Mouse (Mus musculus) hindbrain, embryonic 13.5 days (tissue): Measurements from ENCODE around the gene Mob3a. TPM values are rescaled to one million over a fixed set of nuclear protein-coding genes. Genes with fewer than 3 reads are reported as not detected.

Experiments used
- ATAC-seq: fragments of 200-750 bp; cut with Nextera tagmentation; 2 replicates; pipeline ENCODE4 v1.8.0; 2017; ENCODE audit warnings: moderate TSS enrichment; ENCODE audit not compliant: low FRiP score
- H3K27ac ChIP-seq: fragments of 300-500 bp; sonication (generic); 2 replicates; pipeline ENCODE4 v1.5.1; 2015; ENCODE audit warnings: inconsistent platforms, mild to moderate bottlenecking, moderate library complexity
- H3K27me3 ChIP-seq: fragments of 300-500 bp; sonication (generic); 2 replicates; pipeline ENCODE4 v1.6.1; 2015; ENCODE audit warnings: mild to moderate bottlenecking, inconsistent platforms
- H3K36me3 ChIP-seq: fragments of 300-500 bp; sonication (generic); 2 replicates; pipeline ENCODE4 v1.6.1; 2015; ENCODE audit warnings: mild to moderate bottlenecking, inconsistent platforms
- H3K4me1 ChIP-seq: fragments of 300-500 bp; sonication (generic); replicated peaks from 2 replicates; pipeline ENCODE4 v1.6.1; 2015; ENCODE audit warnings: inconsistent platforms
- H3K4me2 ChIP-seq: fragments of 300-500 bp; sonication (generic); 2 replicates; pipeline ENCODE4 v1.6.1; 2015; ENCODE audit warnings: inconsistent platforms, mild to moderate bottlenecking, moderate library complexity
- H3K4me3 ChIP-seq: fragments of 300-500 bp; sonication (generic); 2 replicates; pipeline ENCODE4 v1.5.1; 2015; ENCODE audit warnings: mild to moderate bottlenecking, inconsistent platforms
- H3K9ac ChIP-seq: fragments of 300-500 bp; sonication (generic); 2 replicates; pipeline ENCODE4 v1.6.1; 2015; ENCODE audit warnings: mild to moderate bottlenecking, inconsistent platforms
- H3K9me3 ChIP-seq: fragments of 300-500 bp; sonication (generic); 2 replicates; pipeline ENCODE4 v1.6.1; 2016; ENCODE audit warnings: inconsistent platforms
- WGBS: fragments of 180-500 bp; shearing (Covaris S2); methylation state at CpG from one replicate; pipeline ENCODE4 v1.1.7; 2015; 5-methylcytosine and 5-hydroxymethylcytosine counted together
- polyA plus RNA-seq: library from polyadenylated mRNA; unstranded; fragments of >200 nt; fragmentation: Nextera tagmentation; extraction: Ambion mirVana; gene quantifications from 2 replicates; pipeline ENCODE4 v1.2.1, GENCODE M21; 2015

Gene Mob3a
- polyA plus RNA-seq, 1 experiment from 2014 or later: 51.8 TPM

DNA sequence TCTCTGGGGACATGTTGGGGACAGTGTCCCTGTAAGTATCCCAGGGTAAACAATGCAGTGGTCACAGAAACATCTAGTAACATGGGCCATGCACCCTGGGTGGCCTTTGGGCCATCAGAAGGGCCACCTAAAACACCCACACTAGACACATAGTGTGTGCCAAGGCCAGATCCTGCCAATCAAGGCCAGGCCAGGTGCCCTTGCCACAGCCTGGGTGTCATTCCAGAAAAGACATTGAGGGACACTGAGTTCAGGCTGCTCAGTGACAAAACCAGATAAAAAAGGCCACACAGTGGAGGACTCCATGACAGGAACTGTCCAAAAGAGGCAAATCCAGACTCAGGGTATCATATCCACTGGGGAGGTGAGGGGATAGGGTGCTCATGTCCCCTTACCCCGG is 18.1 kb downstream of the Mob3a start:
- Histone ChIP-seq H3K36me3 (peaks cover 56% of the 10 kb centered on the region), H3K4me2 (no peak overlapping the region), H3K27ac (no peak overlapping the region), H3K9me3 (no peaks in the 10 kb centered on the region), H3K4me1 (peaks cover 13% of the 10 kb centered on the region), H3K27me3 (no peaks in the 10 kb centered on the region), H3K9ac (no peak overlapping the region), H3K4me3 (no peak overlapping the region)
- 100% methylated on average over 1 of the region's 1 CpGs for WGBS
- ATAC-seq: no peak

DNA sequence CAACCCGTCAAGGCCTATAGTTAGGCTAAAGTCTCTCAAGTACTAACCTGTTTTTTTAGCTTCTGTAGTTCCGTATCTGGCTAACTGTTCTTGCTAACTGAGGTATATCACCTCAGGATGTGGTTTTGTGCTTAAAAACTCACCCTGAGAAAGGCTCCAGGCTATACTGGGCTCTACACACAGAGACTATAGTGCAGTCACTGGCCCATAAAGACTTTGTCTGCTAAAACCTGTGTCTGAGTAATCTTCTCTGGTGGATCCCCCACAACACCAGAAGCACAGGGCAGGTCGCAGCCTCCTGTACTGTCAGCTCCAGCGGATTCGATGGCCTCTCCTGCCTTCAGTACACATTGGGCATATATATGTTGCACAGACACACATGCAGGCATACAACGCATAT is 19.8 kb downstream of the Mob3a start:
- H3K27me3 ChIP-seq: no peaks in the 10 kb centered on the region
- H3K4me2 ChIP-seq: no peak overlapping the region
- ATAC-seq: no peak
- H3K9ac ChIP-seq: no peak overlapping the region
- no peaks in the 10 kb centered on the region for H3K9me3 ChIP-seq
- H3K36me3 ChIP-seq: peaks cover 40% of the 10 kb centered on the region
- WGBS: 98% methylated on average over 6 of the region's 6 CpGs
- H3K4me1 ChIP-seq: peaks cover 30% of the 10 kb centered on the region
- no peak overlapping the region for H3K27ac ChIP-seq
- no peak overlapping the region for H3K4me3 ChIP-seq

DNA sequence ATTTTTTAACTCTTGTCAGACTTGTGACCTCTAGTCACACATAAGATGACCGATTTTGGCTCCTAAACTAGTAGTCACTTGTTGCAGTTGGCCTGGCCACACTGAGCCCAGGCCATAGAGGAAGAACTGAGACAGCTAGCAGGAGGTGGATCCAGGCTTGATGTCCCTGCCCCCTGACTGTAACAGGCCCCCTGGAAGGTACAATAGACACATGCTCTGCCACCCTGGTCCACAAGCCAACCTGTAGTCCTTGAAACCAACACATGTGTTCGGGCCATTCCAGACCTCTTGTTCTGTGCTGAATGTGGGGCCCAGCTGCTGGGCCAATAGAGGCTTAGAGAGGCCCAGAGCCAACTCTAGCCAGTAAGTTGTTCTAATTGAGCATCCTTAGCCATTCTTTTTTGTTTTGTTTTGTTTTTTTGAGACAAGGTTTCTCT is 21.5 kb downstream of the Mob3a start:
- peaks cover 35% of the 10 kb centered on the region for H3K4me1 ChIP-seq
- WGBS: 89% methylated on average over 2 of the region's 2 CpGs
- no peaks in the 10 kb centered on the region for H3K27me3 ChIP-seq
- H3K4me3 ChIP-seq: no peak overlapping the region
- H3K27ac ChIP-seq: no peak overlapping the region
- H3K9ac ChIP-seq: 0 out of 2 replicates have a peak overlapping the region, but pooled peaks have one; percentile 13
- H3K9me3 ChIP-seq: no peaks in the 10 kb centered on the region
- no peak for ATAC-seq
- H3K4me2 ChIP-seq: no peak overlapping the region
- H3K36me3 ChIP-seq: peaks cover 23% of the 10 kb centered on the region

DNA sequence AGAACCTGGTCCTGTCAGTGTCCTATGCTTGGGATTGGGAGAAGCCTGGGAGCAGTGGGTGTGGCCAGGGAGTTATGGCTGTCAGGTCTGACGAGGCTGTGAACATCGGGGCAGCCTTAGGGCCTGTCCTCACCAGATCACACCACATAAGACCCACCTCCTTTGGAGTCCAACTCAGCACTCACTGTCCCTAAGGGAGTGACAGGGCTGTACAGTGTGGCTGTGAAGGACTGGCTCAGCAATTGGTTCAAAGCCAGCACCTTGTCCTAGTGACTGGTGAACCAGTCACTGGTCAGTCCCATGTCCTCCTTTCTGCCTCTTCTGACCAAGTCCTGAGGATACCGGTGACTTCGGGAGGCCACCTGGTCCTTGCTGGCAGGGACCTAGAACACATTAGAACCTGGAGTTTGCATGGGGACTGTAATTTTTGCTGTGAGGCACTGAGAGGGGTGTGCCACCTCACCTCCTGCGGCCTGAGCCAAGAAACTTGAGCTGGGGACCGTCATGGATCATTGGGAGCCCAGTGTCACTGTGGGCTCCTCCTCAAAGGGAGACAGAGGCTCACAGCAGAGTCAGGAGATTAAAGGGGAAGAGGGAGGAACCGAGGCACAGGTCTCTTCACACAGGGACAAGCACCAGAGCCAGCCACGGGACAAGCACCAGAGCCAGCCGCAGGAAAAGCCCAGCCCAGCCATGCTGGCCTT is 22.1 kb downstream of the Mob3a start:
- H3K9ac ChIP-seq: 0 out of 2 replicates have a peak overlapping the region, but pooled peaks have one; percentile 13
- no peak overlapping the region for H3K4me3 ChIP-seq
- no peaks in the 10 kb centered on the region for H3K27me3 ChIP-seq
- H3K9me3 ChIP-seq: no peaks in the 10 kb centered on the region
- 68% methylated on average over 9 of the region's 9 CpGs for WGBS
- no peak for ATAC-seq
- H3K4me2 ChIP-seq: no peak overlapping the region
- peak overlapping the region; percentile 98 for H3K27ac ChIP-seq
- peaks cover 17% of the 10 kb centered on the region for H3K36me3 ChIP-seq
- peaks cover 40% of the 10 kb centered on the region for H3K4me1 ChIP-seq

DNA sequence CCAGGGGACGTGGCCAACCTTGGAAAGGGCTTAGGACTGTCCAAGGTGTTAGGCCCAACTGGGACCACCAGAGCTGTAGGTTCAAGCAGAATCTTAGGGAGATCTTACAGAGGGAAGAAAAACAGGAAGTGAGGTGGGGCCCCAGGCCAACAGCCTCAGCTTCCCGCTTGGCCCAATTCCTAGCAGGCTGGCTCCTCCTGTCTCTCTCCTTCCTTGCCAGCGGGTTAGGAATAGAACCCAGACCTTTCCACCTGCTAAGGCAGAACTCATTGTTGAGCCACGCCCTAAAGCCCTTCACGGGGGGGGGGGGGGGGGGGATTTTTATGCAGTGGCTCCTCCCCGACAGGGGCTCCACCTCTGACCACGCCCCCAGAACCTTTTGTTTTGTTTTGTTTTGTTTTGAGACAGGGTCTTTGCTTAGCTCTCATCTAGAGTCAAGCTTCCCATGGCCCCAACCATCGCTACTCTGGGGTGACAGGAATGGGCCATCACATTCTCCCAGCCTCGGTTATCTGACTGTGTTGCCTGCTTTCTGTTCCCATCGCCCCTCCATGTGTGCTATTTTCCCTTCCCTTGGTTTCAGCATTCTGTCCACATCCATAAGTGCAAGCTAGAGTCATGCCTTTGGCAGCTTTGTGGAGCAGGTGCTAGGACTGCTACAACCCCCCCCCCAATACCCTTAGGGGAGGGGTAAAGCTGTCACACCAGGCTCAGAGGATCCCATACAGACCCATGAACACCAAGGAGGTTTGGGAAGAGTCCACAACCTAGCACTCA is 23.0 kb downstream of the Mob3a start:
- Histone ChIP-seq H3K36me3 (peaks cover 11% of the 10 kb centered on the region), H3K9ac (peak overlapping the region; percentile 80; the same call in 1 of the 2 replicates), H3K27me3 (no peaks in the 10 kb centered on the region), H3K4me2 (peak overlapping the region; percentile 98; the same call in 1 of the 2 replicates), H3K4me1 (peaks cover 50% of the 10 kb centered on the region), H3K27ac (peak overlapping the region; percentile 98), H3K9me3 (no peaks in the 10 kb centered on the region), H3K4me3 (no peak overlapping the region)
- ATAC-seq: no peak
- WGBS: 51% methylated on average over 8 of the region's 10 CpGs

DNA sequence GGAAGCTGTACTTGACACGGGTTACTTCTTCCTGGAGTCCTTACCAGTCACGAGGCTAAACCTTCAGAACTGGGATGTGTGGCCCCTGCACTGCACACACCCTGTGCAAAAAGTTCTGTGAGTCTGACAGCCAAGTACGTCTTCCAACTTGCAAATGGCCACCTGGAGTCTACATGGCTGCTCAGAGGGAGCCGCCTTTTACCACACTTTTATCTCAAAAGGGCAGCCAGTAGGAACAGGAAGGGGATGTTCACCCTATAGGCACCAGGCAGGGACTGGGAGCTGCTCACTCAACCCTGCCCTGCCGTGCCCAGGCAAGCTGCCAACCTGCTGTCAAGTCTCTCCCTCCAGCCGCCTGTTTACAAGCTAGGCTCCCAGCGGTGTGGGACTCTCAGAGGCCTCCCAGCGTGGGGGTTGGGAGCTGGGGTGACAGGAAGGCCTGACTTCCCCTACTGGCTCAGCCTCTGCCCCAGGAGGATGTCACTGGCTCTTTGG is 23.8 kb downstream of the Mob3a start, which contains the start of gene Mknk2:
Mknk2 (minus strand) TSS at position 171 of the 495 bp plus-strand sequence.
- no peaks in the 10 kb centered on the region for H3K9me3 ChIP-seq
- peaks cover 3% of the 10 kb centered on the region for H3K36me3 ChIP-seq
- H3K4me2 ChIP-seq: peak within 1 kb of the TSS; percentile 98
- WGBS: 25% methylated on average over 8 of the region's 8 CpGs
- H3K9ac ChIP-seq: peak within 1 kb of the TSS; percentile 80
- peaks cover 58% of the 10 kb centered on the region for H3K4me1 ChIP-seq
- ATAC-seq: no peak
- no peaks in the 10 kb centered on the region for H3K27me3 ChIP-seq
- H3K27ac ChIP-seq: peak within 1 kb of the TSS; percentile 98
- peak within 1 kb of the TSS; percentile 90 for H3K4me3 ChIP-seq

DNA sequence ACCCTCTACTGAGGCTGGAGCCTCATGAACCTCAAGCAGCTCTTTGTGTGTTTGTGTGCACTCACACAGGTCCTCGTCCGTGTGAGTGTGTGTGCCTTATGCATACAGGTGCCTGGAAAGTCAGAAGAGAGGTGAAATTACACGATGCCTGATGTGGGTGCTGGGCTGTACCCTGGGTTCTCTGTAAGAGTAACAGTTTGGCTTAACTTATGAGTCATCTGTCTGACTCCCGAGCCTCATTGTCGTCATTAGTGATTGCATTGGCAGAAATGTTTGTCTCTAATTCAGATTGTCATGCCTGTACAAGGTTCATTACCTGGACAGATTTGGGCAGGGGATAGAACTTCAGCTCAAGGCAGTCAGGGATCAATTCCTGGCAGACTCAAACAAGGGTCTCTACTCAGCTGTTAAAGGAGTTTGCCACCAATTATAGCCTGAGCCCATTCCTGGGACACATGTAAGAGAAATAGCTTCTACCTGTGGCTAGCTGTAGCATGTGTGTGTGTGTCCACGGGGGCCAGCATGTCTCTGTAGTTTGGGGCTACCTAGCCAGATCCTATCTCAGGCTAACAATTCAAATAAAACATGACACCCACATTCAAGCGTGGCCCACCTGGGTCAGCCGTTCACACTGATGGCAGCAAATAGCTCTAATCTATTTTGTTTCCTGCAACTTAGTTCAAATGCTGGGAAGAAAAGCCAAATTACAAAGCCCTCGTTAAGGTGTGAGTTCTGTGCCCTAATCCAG is 24.5 kb downstream of the Mob3a start:
- no peaks in the 10 kb centered on the region; the same call in 1 of the 2 replicates for H3K36me3 ChIP-seq
- H3K4me3 ChIP-seq: peak overlapping the region; percentile 90
- H3K27ac ChIP-seq: peak overlapping the region; percentile 98
- H3K4me2 ChIP-seq: peak overlapping the region; percentile 98
- H3K9ac ChIP-seq: peak overlapping the region; percentile 80
- no peaks in the 10 kb centered on the region for H3K27me3 ChIP-seq
- ATAC-seq: no peak
- H3K4me1 ChIP-seq: peaks cover 64% of the 10 kb centered on the region
- no peaks in the 10 kb centered on the region for H3K9me3 ChIP-seq
- 50% methylated on average over 9 of the region's 9 CpGs for WGBS

DNA sequence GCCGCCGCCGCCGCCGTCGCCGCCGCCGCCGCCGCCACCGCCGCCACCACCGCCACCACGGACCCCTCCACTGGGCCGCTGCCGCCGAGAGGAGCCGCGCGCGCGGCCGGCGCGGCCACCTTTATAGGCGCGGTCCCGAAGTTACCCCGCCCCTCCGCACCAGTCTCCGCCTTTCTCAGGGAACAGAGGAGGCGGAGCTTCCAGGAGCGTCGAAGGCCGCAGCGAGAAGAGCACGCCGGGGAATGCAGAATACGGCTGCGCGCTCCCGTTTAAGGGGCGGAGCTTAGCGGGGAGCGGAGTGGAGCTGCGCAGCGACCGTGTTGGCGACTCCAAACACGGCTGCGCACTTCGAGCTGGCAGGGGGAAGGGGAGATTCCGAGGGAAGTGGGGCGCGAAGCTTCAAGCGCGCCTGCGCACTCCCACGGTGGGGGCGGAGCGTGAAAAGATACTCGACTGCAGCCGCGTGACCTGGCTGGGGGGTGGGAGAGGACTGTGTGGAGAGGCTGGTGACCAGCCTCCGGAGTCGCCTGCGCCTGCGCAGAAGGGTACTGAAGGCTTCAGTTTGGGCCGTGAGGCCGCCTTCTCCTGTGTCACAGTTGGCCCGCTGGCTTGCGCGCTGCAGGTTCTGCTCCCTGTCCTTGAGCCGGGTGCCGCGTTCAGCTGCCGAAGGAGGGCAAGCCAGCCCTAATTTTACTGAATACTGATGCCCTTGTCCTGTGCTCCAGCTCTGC is 25.4 kb downstream of the Mob3a start:
- Histone ChIP-seq H3K4me2 (peak overlapping the region; percentile 98), H3K27ac (peak overlapping the region; percentile 98), H3K4me1 (peaks cover 74% of the 10 kb centered on the region), H3K4me3 (peak overlapping the region; percentile 90), H3K9me3 (no peaks in the 10 kb centered on the region), H3K9ac (peak overlapping the region; percentile 99), H3K36me3 (peaks cover 8% of the 10 kb centered on the region), H3K27me3 (no peaks in the 10 kb centered on the region)
- ATAC-seq: peak; percentile 91
- WGBS: under 1% methylated on average over 50 of the region's 78 CpGs

DNA sequence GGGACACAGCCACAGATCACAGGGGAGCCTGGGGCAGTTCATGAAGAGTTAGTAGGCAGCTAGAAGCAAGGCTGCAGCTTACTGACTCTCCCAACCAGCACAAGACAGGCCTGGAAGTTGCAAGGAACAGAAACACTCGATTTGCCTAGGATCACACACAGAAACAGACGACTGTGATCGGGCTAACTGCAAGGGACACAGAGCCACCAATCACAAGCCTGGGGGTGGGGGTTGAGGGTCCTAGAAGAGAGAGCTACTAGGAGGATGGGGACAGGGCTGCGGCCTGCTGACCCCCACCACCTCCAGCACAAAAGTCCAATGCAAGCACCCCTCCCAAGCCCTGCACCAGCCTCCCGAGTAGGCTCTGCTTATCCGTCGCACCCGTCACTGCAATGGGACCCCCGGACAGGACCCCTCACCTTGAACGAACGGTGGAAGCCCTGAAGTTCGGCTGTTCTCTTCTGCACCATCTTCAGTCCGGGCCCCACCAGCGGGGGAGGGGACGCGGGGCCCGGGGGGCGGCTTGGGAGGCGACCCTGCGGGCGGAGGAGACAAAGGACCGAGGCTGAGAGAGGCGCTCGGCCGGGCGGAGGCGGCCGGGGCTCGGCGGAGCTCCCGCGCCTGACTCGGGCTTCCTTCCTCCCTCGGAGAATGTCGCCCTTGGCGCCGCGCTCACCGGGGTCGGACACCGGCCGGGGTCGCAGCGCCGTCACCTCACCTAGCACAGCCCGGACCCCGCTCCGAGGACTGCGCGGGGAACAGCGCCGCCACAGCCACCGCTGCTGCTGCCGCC is 26.2 kb downstream of the Mob3a start:
- peak; percentile 39 for ATAC-seq
- H3K4me1 ChIP-seq: peaks cover 80% of the 10 kb centered on the region
- peak overlapping the region; percentile 90 for H3K4me3 ChIP-seq
- WGBS: under 1% methylated on average over 33 of the region's 54 CpGs
- no peaks in the 10 kb centered on the region for H3K27me3 ChIP-seq
- no peaks in the 10 kb centered on the region for H3K9me3 ChIP-seq
- H3K4me2 ChIP-seq: peak overlapping the region; percentile 98
- H3K27ac ChIP-seq: peak overlapping the region; percentile 89
- peak overlapping the region; percentile 99 for H3K9ac ChIP-seq
- H3K36me3 ChIP-seq: peaks cover 15% of the 10 kb centered on the region

DNA sequence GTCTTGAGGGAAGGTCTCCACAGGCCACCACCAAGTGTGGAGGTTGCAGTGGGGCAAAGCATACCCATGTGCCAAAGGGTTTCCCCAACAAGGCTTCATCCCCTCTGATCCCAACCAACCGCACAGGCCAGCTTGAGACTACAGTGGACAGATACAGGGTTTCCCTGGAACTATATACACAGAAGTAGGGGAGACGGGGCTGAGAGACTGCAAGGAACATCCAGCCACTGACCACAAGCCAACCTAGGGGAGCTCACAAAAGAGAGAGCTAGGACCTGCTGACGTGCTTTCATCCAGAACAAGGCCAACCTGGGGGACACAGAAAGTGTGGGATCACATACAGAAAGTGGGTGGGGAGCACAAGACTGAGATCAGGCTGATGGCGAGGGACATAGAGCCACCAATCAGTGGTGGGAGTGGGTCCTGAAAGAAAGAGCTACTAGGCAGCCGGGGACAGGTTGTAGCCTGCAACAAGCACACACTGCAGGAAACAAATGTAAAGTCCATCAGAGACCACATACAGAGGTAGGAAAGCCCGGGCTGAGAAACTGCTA is 26.8 kb downstream of the Mob3a start:
- H3K9me3 ChIP-seq: no peaks in the 10 kb centered on the region
- H3K27me3 ChIP-seq: no peaks in the 10 kb centered on the region
- peak overlapping the region; percentile 90 for H3K4me3 ChIP-seq
- peaks cover 84% of the 10 kb centered on the region for H3K4me1 ChIP-seq
- peak overlapping the region; percentile 98 for H3K4me2 ChIP-seq
- H3K36me3 ChIP-seq: peaks cover 22% of the 10 kb centered on the region
- WGBS: 19% methylated on average over 6 of the region's 6 CpGs
- ATAC-seq: no peak
- peak overlapping the region; percentile 99 for H3K9ac ChIP-seq
- peak overlapping the region; percentile 89 for H3K27ac ChIP-seq
